Mouse (Mus musculus) spleen, postnatal 10 days (tissue): Measurements from ENCODE around the gene Arvcf.

Source experiments
- DNase-seq, 2 experiments: peaks; one replicate each; pipeline ENCODE4 v3.0.0; 2021 to 2022; ENCODE audit warnings: low spot score in 2 of 2

Arvcf gene

DNA sequence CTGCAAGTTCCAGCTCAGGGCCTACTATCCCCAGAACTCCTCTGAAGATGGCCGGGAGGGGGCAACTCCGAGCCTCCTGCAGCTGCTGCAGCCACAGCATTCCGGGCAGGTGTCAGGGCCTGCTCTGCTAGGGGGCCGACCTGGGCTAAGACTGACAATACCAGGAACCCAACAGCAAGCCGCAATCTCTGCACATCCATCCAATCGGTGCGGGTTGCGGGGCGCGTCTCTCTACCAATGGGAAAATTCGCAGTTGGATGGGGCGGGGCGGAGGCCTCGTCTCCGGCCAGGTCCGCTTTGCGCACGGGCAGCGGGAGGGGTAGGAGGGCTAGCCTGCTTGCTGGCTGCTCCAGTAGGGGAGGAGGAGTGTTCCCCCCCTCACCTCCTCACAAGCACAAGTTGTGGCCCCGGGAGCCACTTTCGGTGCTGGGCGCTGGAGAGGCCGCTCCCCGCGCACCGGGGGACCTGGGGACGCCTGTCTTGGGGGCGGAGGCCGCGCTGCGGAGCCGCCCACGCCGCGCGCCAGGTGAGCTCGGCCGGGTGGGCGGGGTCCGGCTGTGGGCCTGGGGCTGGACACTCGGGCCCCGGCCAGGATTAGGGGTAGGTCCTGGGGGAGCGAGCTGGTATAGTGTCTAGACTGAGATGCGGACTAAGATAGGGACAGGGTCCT, at the start of gene Arvcf, which contains the start of gene Tango2:
Arvcf (plus strand) TSS at position 252 of the 670 bp plus-strand sequence.
Tango2 (minus strand) TSS at position 173 of the 670 bp plus-strand sequence.
- DNase-seq = peak in 1 of 2 experiments; percentile 75

DNA sequence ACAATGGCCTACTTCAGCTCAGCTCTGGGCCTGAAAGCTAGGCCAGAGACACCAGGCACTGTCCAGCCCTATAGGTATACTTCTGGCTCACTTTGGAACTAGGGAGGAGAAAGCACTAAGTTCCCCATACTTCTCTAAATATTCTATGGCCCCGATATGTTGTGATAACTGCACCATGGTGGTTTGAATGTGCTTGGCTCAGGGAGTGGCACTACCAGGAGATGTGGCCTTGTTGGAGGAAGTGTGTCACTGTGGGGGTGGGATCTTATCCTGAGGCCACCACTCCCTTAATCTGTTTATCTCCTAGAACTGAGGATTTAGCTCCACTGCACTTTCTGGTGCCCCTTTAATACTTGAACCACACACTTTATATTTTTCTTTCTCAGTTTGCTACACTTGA, 39.8 kb upstream of the Arvcf start:
- no peak for DNase-seq

DNA sequence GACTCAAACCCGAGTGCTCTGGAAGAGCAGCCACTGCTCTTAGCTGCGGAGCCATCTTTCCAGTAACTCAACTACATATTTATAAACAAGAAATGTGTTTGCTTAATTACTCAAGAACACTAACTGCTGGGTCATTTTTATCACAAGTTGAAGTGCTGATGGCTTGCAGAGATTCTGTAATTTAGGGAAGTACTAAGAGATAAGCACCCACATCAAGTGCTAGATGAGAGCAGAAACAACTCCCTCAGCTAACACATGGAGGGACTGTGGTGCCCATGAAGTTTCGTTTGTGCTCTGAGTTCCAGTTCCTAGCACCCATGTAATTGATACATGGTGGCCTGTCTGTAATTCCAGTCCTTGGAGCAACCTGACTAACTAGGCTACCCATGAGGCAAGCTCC, 29.0 kb upstream of the Arvcf start:
- no peak for DNase-seq

DNA sequence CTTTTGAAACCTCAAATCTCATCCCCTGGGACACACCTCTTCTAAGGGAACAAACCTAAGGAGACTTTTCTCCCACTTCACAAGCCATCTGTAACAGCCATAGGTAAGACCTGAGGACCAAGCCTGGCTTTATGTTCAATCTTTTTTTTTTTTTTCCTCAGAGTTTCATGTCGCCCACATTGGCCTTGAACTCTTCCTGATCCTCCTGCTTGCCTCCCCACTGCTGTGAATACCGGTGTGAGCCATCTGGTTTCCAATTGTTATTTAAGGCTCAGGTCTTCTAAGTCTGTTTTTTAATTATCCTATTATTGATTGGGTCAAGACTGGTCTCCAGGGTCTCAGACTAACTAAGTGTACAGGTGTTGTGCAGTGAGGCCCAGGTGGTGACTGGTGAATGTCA, 26.5 kb upstream of the Arvcf start:
- no peak for DNase-seq

DNA sequence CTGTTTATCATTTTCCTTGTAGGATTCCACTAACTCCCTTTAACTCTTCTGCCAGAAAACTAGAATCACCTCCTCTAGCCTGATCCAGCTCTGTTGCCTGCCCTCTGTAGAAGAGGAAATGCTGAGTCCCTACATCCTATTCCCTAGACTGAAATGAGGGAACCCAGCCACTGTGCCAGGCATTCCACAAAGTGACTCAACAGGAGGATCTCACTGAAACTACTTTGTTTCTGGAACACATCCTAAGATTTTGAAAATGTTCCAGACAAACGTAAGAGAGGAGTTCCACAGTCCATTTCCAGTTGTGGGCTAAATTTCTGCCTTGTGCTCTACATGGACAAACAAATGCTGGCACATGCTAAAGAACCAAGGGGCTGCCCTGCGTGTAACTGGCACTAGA, 24.5 kb upstream of the Arvcf start:
- no peak for DNase-seq

DNA sequence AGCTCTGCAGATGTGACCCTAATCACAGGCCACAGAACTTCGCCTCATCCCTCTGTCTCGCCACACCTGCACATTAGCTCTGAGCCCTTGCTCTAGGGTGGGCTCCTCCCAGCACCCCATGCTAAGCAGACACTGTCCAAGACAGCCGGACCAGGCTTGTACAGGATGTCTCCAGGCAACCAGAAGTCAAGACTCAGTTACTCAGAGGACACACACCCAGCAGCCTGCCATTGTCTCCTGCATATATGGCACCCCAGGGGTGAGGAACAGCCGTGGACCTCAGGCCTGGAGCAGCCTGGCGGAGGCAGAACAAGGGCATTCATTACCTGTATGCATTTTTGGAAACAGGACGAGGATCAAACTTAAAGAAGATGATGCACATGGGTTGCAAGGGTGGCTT, 24.0 kb upstream of the Arvcf start:
- DNase-seq = no peak

DNA sequence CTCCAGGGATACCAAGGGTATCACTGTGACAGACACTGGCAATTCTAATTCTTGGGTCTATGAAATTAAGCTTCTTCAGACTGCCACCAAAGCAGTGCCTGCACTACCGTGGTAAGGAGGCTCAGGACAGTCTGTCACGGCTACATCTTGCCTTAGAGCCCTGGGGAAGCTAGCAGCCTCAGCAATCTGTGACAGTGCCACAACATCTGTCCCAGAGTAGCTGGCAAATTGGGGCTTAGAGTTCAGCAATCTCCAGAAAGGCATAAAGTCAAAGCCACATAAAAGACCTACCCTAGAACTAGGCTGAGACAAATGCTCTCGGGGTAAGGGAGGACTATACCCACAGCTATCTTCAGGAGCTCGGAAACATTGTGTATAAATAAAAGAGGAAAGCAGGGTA, 22.2 kb upstream of the Arvcf start:
- no peak for DNase-seq

DNA sequence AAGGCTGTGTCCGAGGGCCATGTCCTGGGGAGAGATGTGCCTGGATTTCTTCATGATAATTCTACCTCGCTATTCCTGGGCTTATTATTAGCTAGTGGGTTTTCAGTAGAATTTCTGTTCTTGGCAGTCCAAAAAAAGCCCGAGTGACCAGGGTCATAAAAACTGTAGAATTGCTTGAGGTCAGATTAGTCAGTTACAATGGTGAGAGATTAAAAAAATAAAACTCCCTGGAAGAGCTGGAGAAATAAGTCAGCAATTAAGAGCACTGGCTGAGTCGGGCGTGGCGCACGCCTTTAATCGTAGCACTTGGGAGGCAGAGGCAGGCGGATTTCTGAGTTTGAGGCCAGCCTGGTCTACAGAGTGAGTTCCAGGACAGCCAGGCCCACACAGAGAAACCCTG, 20.0 kb upstream of the Arvcf start:
- no peak for DNase-seq

DNA sequence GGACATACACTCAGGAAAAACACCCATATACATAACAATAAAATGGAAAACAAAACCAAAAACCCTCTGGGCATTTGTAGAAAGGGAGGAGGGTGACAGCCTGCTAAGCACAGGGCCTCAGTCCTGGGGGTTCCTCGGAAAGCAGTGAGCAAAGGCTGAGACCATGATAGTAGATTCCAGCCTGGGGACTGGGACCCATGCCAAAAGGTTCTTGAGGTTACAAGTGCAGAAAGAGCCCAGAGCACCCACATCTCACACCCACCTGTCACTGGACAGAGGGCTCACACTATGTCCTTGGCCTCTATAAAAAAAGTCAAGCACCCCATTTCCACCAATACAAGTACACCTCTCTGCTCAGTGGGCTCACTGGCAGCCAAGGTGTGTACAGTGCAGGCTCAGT, 19.5 kb upstream of the Arvcf start:
- DNase-seq = no peak

DNA sequence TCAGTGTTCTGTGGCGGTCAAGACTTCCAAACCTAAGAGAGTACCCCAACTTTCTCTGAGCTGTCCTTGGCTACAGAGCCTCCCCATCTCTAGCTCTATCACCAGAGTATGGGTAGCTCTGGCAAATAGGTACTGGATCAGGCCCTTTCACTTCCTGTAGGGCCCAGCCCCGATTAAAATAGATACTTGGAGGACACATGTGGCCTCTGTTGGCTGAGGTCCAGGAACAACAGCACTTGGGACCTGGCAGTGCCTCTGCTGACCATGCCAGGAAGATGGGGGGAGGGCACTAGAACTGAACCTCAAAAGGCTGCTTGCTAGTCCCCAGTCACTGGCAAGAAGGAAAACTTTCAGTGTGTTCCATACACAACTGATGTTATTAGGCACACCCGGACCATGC, 14.0 kb upstream of the Arvcf start:
- no peak for DNase-seq

DNA sequence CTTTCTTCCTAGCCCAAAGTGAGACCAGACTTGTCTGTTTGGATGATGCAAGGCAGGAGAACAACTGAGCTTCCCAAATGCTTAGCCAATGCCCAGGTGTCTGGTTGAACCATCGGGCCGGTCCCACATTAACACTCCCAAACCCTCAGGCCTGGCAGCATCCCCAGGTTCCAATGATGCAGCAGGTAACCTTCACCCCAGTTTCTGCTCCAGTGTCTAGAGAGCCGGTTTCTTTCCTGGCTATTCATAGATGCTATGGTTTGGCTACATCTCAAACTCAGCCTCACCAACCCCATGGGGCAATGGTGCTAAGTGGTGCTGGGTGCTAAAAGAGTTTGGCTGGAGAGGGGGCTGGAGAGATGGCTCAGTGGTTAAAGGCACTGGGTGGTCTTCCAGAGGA, 12.0 kb upstream of the Arvcf start:
- no peak for DNase-seq

DNA sequence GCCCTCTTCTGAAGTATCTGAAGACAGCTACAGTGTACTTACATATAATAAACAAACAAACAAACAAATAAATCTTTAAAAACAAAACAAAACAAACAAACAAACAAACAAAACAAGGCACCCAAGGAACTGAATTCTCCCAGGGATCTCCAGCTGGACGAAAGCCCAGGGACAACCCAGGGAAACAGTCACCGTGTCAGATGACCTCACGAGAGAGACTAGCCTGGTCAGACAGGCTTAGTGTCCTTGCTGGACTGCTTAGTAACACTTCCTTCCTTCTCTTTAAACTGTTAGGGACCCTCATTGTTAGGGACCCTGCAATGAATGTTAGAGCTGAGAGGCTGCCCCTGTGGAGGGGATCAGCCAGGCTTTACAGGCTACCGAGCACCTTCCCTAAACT, 10.7 kb upstream of the Arvcf start:
- no peak for DNase-seq

DNA sequence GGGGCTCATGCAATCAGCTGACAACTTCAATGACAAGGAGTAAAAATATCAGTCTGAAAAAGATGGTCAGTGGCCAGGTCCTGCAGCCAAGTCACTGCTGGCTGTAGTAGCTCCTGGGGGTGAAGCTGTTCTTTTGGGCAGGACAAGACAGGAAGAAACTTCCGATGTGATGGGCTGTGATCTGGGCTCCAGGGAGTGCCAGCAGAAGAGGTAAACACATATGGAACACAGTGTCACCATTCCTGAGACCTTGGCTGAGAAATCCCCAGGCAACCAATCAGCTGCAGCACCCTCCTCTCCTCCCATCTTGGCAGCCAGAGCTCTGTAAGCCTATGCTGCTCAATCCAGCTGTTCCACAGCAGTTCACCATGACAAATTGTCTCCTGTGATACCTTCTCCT, 8.1 kb upstream of the Arvcf start:
- DNase-seq = no peak

DNA sequence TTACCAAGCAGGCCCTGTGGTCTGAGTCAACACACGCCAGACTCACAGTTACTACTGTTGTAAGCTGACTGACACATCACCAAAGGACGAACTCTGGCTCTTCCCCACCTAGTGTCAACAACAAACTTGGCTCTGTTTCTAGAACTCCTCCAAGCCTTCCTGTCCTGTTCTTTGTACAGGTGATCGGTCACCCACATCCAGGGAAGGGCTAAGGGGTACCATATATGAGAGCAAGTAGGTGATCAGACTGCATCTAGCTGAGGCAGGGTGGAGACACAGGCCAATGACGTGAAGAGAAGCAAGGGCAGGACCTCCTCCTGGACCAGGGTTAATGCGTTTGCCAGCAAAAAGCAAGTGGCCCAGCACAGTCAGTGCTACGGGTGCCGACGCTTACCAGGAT, 6.4 kb upstream of the Arvcf start:
- peak in 1 of 2 experiments; percentile 41 for DNase-seq

DNA sequence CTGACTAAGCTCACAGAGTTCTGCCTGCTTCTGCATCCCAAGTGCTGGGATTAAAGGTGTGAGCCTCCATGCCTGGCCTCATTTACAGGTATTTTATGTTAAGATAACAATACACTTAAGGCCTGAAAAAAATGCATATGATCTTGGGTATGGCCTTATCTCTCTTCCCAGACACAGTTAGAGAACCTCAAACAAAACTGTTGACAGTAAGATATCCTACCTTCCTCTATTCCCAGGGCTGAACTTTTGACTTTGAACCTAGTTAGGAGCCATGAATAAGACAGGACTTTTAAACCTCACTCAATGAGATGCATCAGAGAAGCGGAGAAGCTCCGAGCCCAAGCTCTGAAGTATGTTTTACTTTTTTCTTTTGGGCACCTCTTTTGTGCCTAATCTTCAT, 5.9 kb upstream of the Arvcf start:
- DNase-seq = no peak

DNA sequence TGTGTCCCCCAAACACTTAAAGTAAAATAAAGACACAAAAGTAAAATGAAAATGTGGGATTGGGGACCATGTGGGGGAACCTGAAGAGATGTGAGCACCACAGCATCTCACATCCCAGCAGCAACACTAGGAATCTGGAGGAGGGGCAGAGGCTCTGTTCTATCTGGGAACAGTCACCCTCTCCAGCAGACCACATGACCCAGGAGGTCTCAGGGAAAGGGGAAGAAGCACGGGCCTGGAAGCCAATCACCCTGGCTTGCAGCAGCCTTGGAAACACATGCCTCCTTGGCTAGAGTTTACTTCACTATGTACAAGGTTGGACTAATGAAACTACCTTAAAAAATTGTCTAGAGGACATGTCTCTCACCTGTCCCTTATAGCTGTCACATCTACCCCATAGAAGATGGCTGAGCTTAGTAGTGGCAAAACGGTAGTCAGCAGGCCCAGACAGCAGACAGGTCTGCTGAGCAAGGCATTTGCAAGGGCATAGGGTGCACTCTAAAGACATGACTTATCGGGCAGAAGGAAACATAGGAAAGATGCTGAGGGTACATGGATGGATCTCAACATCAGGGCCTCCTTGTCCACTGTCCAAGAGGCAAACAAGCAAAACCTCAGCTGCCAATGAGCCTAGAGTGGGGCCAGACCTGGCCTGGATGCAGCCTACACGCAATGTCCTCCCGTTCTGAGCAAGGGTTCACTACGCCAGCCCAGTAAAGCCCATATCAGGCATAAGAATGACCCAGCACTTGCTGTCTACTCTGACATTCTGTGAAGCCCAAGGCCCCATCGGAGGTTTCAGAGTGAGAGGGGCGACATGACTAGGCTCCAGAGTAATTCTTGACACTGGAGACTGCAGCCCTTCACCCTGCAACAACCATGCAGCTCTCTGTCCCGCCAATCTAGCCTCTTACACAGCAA, 5.1 kb upstream of the Arvcf start:
- peak; percentile 43 to 55 for DNase-seq

DNA sequence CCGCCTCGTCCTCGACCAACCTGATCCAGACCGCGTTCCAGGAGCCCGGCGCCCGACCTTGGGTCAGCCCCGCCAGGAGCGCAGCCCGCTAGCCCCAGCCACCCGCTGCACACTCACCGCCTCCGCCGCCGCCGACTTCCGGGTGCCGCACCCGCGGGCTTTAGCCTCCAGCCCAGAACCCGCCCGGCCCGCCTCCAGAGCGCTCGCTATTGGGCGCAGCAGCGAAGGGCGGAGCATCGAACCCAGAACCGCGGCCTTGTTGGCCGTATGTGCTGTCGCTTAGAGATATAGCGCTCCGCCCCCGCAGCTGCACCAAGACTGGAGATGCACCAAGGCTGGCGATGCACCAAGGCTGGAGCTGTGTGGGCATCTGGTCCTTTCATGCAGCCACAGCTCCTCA, 4.2 kb upstream of the Arvcf start:
- DNase-seq = peak; percentile 94 to 98

DNA sequence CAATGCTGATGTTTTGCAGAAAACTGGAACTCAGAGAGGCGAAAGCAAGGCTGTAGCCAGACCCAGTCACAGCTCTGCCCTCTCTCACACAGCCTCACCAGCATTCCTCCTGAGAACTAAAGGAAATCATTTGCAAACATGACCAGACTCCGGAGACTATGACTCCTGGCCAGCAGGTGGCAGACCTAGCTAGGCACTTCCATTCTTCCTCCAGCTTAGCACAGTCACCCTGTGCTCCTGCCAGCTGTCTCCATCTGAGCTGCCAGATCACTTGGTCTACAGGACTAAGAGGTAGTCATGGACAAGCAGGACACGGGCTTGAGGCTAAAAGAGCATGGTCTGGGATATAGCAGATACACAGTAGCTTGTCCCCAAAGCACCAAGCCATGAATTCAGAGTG, 2.7 kb upstream of the Arvcf start:
- peak; percentile 73 to 89 for DNase-seq

DNA sequence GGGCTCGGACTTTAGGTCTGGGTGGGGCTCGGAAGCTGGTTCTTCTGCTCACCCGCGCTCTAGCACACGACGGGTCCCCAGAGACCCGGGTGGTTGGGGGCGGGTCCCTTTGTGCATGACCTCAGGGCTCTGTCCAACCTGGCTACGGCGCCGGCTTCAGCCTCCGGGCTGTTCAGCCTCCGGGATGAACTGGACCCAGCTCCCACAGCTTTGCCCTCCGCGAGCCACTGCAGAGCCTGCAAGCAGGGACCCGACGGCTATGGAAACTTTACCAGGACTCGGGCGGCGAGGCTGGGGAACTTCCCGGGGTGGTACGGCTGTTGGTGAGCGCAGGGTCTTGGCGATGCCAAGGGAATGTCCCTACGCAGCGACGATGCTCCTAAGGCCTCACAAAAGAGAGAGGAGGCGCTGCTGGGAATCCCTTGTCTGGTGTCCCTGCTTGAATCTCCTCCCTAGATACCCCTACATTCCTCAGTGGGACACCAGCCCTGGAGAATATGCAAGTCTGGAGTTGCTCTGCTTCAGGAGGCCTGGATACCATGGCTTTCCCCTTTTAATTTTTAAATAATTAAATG, 706 bp downstream of the Arvcf start:
- peak in 1 of 2 experiments; percentile 35 for DNase-seq

DNA sequence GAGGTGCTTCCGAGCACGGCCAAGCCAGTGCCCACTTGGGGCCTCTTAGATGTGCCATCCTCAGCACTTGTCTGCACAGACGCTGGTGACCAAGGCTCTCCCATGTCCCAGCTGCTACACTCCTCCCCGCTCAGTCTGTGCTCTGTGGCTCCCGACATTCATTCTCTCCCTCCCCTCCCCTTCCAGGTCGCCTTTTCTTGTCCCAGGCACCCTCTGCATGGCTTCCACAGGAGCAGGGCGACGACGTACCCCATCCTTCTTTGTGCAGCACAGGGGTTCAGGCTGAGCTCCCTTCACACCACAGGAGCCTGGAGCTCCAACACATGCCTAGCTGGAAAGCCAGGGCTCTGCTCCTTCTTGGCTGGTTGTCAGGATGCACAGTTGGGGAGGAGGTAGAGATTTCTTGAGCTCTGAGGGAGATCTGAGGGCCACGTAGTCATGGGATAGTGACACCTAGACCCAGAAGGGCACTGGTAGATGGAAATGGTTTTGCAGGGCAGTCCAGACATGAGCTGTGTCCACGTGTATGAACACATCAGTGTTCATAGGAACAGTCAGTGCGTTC, 1.9 kb downstream of the Arvcf start:
- DNase-seq = no peak

DNA sequence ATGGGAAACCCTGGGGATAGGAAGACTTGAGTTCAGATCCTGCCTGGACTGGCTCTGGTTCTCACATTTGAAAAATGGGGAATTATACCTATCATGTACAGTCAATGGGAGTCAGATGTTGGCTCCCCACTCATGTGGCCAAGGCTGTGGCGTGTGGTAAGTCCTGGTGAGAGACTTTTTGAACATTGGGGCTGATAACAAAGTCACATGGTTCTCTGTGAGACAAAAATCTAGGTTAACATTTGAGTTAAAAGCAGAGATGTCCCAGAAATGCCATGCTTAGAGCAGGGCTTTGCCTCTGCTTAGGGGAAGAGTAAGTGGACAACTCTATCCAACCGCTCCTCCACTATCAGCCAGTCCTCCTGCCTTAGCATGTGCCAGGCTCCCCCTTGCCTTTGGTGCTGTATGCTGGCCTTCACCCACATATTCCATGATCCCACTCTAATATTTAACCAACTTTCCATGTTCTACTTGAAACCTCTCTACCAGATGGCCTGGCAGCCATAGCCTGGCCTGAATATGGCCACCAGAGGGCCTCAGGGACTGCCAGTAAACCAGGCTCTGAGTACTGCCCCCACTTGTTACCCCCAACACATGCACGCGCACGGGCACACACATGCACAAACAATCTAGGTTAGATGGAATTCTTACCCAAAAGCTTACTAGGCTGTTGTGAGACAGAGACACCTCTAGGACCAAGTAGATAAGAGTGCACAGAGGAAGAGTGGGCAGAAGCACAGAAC, 3.5 kb downstream of the Arvcf start:
- peak in 1 of 2 experiments; percentile 66 for DNase-seq

DNA sequence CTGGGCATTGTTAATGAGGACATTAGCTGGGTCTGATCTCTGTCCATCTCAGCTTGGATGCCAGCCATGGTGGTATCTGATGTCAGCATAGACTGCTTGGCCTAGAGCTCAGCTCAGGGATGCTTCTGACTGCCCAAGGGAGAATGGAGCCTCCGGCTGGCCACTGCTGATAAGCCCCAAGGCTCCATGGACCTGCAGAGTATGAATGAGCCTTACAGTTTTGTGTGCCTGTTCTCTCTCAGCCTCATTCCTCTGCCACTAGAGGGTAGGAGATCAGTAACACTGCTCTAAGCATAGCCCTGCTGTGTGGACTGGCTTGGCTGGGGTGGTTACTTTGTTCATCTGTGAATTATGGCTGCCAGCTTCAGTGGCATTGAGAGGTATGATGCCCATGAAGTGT, 5.1 kb downstream of the Arvcf start:
- peak; percentile 44 to 80 for DNase-seq
